Mouse (Mus musculus) ES-Bruce4 (cell line): ENCODE data around the gene Slc22a23.

Experiments
- CTCF ChIP-seq: IDR thresholded peaks from one replicate; pipeline ENCODE4 v1.8.1; 2011; ENCODE audit warnings: low read depth, low read length
- EP300 ChIP-seq: IDR thresholded peaks from 2 replicates; pipeline ENCODE4 v1.6.1; 2011; ENCODE audit warnings: low read depth, low read length; ENCODE audit not compliant: insufficient read depth
- POLR2A ChIP-seq: IDR thresholded peaks from one replicate; pipeline ENCODE4 v1.8.1; 2011; ENCODE audit warnings: low read length; ENCODE audit not compliant: insufficient read depth

DNA sequence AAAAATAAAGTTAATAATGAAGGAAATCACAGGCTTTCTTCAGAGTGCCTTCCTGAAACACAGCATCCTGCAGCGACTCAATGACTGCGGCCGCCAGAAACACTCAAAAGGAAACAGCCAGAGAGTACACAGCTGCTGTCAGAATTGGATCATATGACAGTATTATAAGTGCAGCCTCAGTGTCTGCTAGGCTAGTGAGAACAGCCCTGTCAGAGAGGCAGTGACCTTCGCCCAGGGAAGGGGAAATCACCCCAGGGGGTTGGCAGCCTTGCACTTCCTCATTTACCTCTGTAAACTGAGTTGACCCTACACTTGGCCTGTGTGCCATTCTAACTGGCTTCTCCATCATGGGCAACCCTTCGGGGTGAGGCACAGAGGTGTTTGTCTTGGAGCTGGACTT is 90.3 kb downstream of the Slc22a23 start:
- TF ChIP-seq EP300 (no peak), POLR2A (no peak), CTCF (no peak)
